In genomic region chr8:127680205-127680604, GRCm38 (mm10) we compare ENCODE assay signal across 19 mouse cellular contexts.
DNase-seq lines count a peak whose midpoint lies in the region; ATAC-seq and TF ChIP-seq lines count a peak whose summit lies in the region.
"Had no signal": no experiment of that assay in that cellular context is flagged by ENCODE, and none has a peak within 500 bp of the region (broad histone marks: within the 10 kb centered on the region; RNA-seq: fewer than 3 reads in every experiment).

No protein-coding gene starts in this region.

- no peaks in the 10 kb centered on the region for H3K27me3 ChIP-seq in liver, postnatal 0 days (ENCODE audit: insufficient read depth, low read length)
- H3K27me3 ChIP-seq: embryonic facial prominence, embryonic 12.5 days; forebrain, embryonic 13.5 days; forebrain, embryonic 15.5 days had no signal

- H3K4me1 ChIP-seq in liver, postnatal 0 days (ENCODE audit: insufficient read depth) = no peaks in the 10 kb centered on the region
- H3K4me1 ChIP-seq: embryonic facial prominence, embryonic 12.5 days; forebrain, embryonic 13.5 days had no signal

- H3K9me3 ChIP-seq in liver, postnatal 0 days (ENCODE audit: low read length) = no peaks in the 10 kb centered on the region
- H3K9me3 ChIP-seq: embryonic facial prominence, embryonic 10.5 days; embryonic facial prominence, embryonic 12.5 days; forebrain, embryonic 13.5 days; forebrain, embryonic 15.5 days had no signal

- no peaks in the 10 kb centered on the region for H3K36me3 ChIP-seq in liver, postnatal 0 days (replicated peaks; ENCODE audit: insufficient read depth, low read length)
- H3K36me3 ChIP-seq: embryonic facial prominence, embryonic 10.5 days; embryonic facial prominence, embryonic 12.5 days; forebrain, embryonic 15.5 days had no signal

- WGBS in liver, postnatal 0 days (ENCODE audit: insufficient replicate concordance) = 37% methylated on average over 3 of the region's 3 CpGs

- TF ChIP-seq CTCF in liver, postnatal 0 days (IDR thresholded peaks at IDR 0.05; ENCODE audit: low read depth) = no peak

- H3K9ac ChIP-seq in liver, postnatal 0 days (replicated peaks) = no peak overlapping the region
- H3K9ac ChIP-seq: embryonic facial prominence, embryonic 12.5 days; forebrain, embryonic 13.5 days; forebrain, embryonic 15.5 days; forebrain, postnatal 0 days had no signal

- ATAC-seq in common myeloid progenitor, adult 5-6 weeks (replicated peaks; ENCODE audit: low read depth, poor library complexity, severe bottlenecking) = peak; percentile 47; the same call in 1 of the 2 replicates
- ATAC-seq in granulocyte monocyte progenitor cell, adult 5-6 weeks (replicated peaks; ENCODE audit: poor library complexity, severe bottlenecking) = peak; percentile 69
- ATAC-seq in megakaryocyte progenitor cell, adult 5-6 weeks (replicated peaks; ENCODE audit: poor library complexity) = peak; percentile 46
- ATAC-seq in liver, postnatal 0 days = no peak
- ATAC-seq: forebrain, embryonic 13.5 days; forebrain, embryonic 15.5 days; forebrain, postnatal 0 days had no signal

- TF ChIP-seq EP300 in liver, postnatal 0 days (IDR thresholded peaks at IDR 0.05; ENCODE audit: low read depth) = no peak

- H3K4me3 ChIP-seq in liver, postnatal 0 days (ENCODE audit: low read depth, low read length) = no peak overlapping the region
- H3K4me3 ChIP-seq: embryonic facial prominence, embryonic 10.5 days; embryonic facial prominence, embryonic 12.5 days; forebrain, embryonic 13.5 days; forebrain, embryonic 15.5 days had no signal

- H3K27ac ChIP-seq in liver, postnatal 0 days (ENCODE audit: low read depth) = no peak overlapping the region
- H3K27ac ChIP-seq: embryonic facial prominence, embryonic 10.5 days; embryonic facial prominence, embryonic 12.5 days; forebrain, embryonic 13.5 days; forebrain, embryonic 15.5 days had no signal

- DNase-seq in liver, postnatal 0 days = no peak
- no peak for DNase-seq in ovary, postnatal 14 days (ENCODE audit: low spot score)
- DNase-seq: adrenal gland, adult 2 months; adrenal gland, postnatal 10 days; adrenal gland, postnatal 25 days; cerebellum, adult 11 months; cerebellum, adult 18-20 months; cerebellum, adult 8-10 months; cerebellum, adult 9-11 months; cerebellum, postnatal 14 days; cerebellum, postnatal 36 days; forebrain, postnatal 0 days had no signal

- no peak overlapping the region for H3K4me2 ChIP-seq in liver, postnatal 0 days (ENCODE audit: low read depth, low read length)
- H3K4me2 ChIP-seq: embryonic facial prominence, embryonic 12.5 days; forebrain, embryonic 13.5 days; forebrain, embryonic 15.5 days had no signal
